10 mouse cellular contexts compared by ENCODE assay signal in genomic region chr6:127599280-127599679, GRCm38 (mm10).
"Had no signal": no experiment of that assay in that cellular context is flagged by ENCODE, and none has a peak within 500 bp of the region (broad histone marks: within the 10 kb centered on the region; RNA-seq: fewer than 3 reads in every experiment).

No protein-coding gene starts in this region.

- H3K9ac ChIP-seq: liver, embryonic 12.5 days; lung, embryonic 14.5 days; midbrain, embryonic 12.5 days had no signal

- ATAC-seq: liver, embryonic 12.5 days had no signal

- H3K4me2 ChIP-seq: liver, embryonic 12.5 days; lung, embryonic 14.5 days; midbrain, embryonic 12.5 days had no signal

- H3K4me1 ChIP-seq: liver, embryonic 12.5 days had no signal

- H3K36me3 ChIP-seq: liver, embryonic 12.5 days; midbrain, embryonic 12.5 days had no signal

- H3K4me3 ChIP-seq: left cerebral cortex, adult 2 months; limb, embryonic 10.5 days; liver, embryonic 12.5 days; midbrain, embryonic 12.5 days had no signal

- DNase-seq: kidney, postnatal 25 days; lung, embryonic 14.5 days; lung, postnatal 10 days; lung, postnatal 4 days; thymus, postnatal 4 days had no signal

- H3K27ac ChIP-seq: left cerebral cortex, adult 2 months; limb, embryonic 10.5 days; liver, embryonic 12.5 days; midbrain, embryonic 12.5 days; stomach, postnatal 0 days had no signal

- H3K9me3 ChIP-seq: limb, embryonic 10.5 days had no signal

- H3K27me3 ChIP-seq: liver, embryonic 12.5 days; midbrain, embryonic 12.5 days had no signal
